Mouse (Mus musculus) kidney, adult 2 months (tissue): Measurements from ENCODE around the gene Cdr2l. TPM values are rescaled to one million over a fixed set of nuclear protein-coding genes. Genes with fewer than 3 reads are reported as not detected.

Source experiments
- DNase-seq: peaks from one replicate; pipeline ENCODE4 v3.0.0; 2021
- H3K27ac ChIP-seq: fragments of 200-500 bp; 2 replicates; pipeline ENCODE4 v1.5.1; 2012; ENCODE audit warnings: low read depth, low read length, control low read depth, inconsistent platforms; ENCODE audit not compliant: insufficient read depth
- H3K27me3 ChIP-seq: fragments of 200-500 bp; replicated peaks from 2 replicates; pipeline ENCODE4 v1.6.1; 2012; ENCODE audit warnings: mild to moderate bottlenecking, moderate library complexity, low read length, inconsistent platforms; ENCODE audit not compliant: control insufficient read depth, insufficient read depth
- H3K36me3 ChIP-seq: fragments of 200-500 bp; 2 replicates; pipeline ENCODE4 v1.6.1; 2012; ENCODE audit warnings: mild to moderate bottlenecking, moderate library complexity, low read length, inconsistent platforms; ENCODE audit not compliant: control insufficient read depth, insufficient read depth
- H3K4me1 ChIP-seq: fragments of 200-500 bp; 2 replicates; pipeline ENCODE4 v1.6.1; 2011; ENCODE audit warnings: low read length; ENCODE audit not compliant: control insufficient read depth, insufficient read depth
- H3K4me3 ChIP-seq: fragments of 200-500 bp; 2 replicates; pipeline ENCODE4 v1.5.1; 2011; ENCODE audit warnings: mild to moderate bottlenecking, low read depth, low read length, control low read depth; ENCODE audit not compliant: insufficient read depth
- CTCF ChIP-seq: fragments of 200-500 bp; conservative IDR thresholded peaks from 2 replicates; pipeline ENCODE4 v1.5.1; 2011; ENCODE audit warnings: low read depth, mild to moderate bottlenecking, control low read depth, low read length, moderate library complexity, mixed read lengths; ENCODE audit not compliant: insufficient read depth, insufficient read length
- POLR2A ChIP-seq: fragments of 200-500 bp; IDR thresholded peaks from one replicate; pipeline ENCODE4 v1.6.1; 2011; ENCODE audit warnings: low read depth, low read length, control low read depth
- WGBS: fragments of 180-500 bp; shearing (Covaris S2); methylation state at CpG from one replicate; pipeline ENCODE4 v1.1.7; 2018; 5-methylcytosine and 5-hydroxymethylcytosine counted together
- polyA plus RNA-seq: library from polyadenylated mRNA; depleted of rRNA; stranded (reverse); fragments of >200 nt; gene quantifications from 2 replicates; pipeline ENCODE4 v1.2.3, GENCODE M21; 2012

Gene Cdr2l
- polyA plus RNA-seq, 1 experiment, result 5.6 TPM

- Histone ChIP-seq H3K36me3 (no peaks in the 10 kb centered on the region), H3K27me3 (no peaks in the 10 kb centered on the region), H3K4me3 (no peak overlapping the region), H3K27ac (no peak overlapping the region), H3K4me1 (no peaks in the 10 kb centered on the region; the same call in 1 of the 2 replicates)
- TF ChIP-seq POLR2A, result no peak
- no peak for TF ChIP-seq CTCF
- DNase-seq, result no peak
- WGBS, result 89% methylated on average over 17 of the region's 17 CpGs
These were observed 25.2 kb downstream of the Cdr2l start for GRCm38 (mm10) chr11:115406858-115407401.

GRCm38 (mm10) chr11:115408266-115408920 lies 26.7 kb downstream of the Cdr2l start:
- 79% methylated on average over 6 of the region's 6 CpGs for WGBS
- no peak overlapping the region for H3K4me3 ChIP-seq
- H3K4me1 ChIP-seq, result no peaks in the 10 kb centered on the region; the same call in 1 of the 2 replicates
- no peaks in the 10 kb centered on the region for H3K27me3 ChIP-seq
- peak overlapping the region; percentile 19; the same call in 1 of the 2 replicates for H3K27ac ChIP-seq
- DNase-seq, result no peak
- H3K36me3 ChIP-seq, result no peaks in the 10 kb centered on the region
- TF ChIP-seq POLR2A, result no peak
- no peak for TF ChIP-seq CTCF

- no peak overlapping the region for H3K4me3 ChIP-seq
- 91% methylated on average over 7 of the region's 7 CpGs for WGBS
- H3K36me3 ChIP-seq, result no peaks in the 10 kb centered on the region
- no peak for TF ChIP-seq POLR2A
- no peak for TF ChIP-seq CTCF
- H3K27me3 ChIP-seq, result no peaks in the 10 kb centered on the region
- DNase-seq, result no peak
- H3K4me1 ChIP-seq, result no peaks in the 10 kb centered on the region
- H3K27ac ChIP-seq, result no peak overlapping the region
These were observed 27.8 kb downstream of the Cdr2l start for GRCm38 (mm10) chr11:115409556-115409955.

- Histone ChIP-seq H3K27me3 (no peaks in the 10 kb centered on the region), H3K36me3 (peaks cover 3% of the 10 kb centered on the region; the same call in 1 of the 2 replicates), H3K4me3 (peak within 1 kb of the TSS; percentile 98), H3K27ac (peak within 1 kb of the TSS; percentile 97), H3K4me1 (peaks cover 15% of the 10 kb centered on the region)
- under 1% methylated on average over 56 of the region's 56 CpGs for WGBS
- peak; percentile 98 for DNase-seq
- peak; percentile 52 for TF ChIP-seq POLR2A
- TF ChIP-seq CTCF, result no peak
These were observed 38.0 kb downstream of the Cdr2l start, which contains the start of the genes Atp5h and Kctd2 for GRCm38 (mm10) chr11:115419531-115420237. Gene Atp5h, minus strand, starts transcription at chr11:115419962. Gene Kctd2, plus strand, starts transcription at chr11:115420128.

- 1% methylated on average over 45 of the region's 45 CpGs for WGBS
- no peaks in the 10 kb centered on the region for H3K27me3 ChIP-seq
- peaks cover 15% of the 10 kb centered on the region for H3K4me1 ChIP-seq
- H3K36me3 ChIP-seq, result peaks cover 3% of the 10 kb centered on the region; the same call in 1 of the 2 replicates
- no peak for TF ChIP-seq CTCF
- TF ChIP-seq POLR2A, result no peak
- peak; percentile 72 for DNase-seq
- peak overlapping the region; percentile 70 for H3K27ac ChIP-seq
- peak overlapping the region; percentile 98 for H3K4me3 ChIP-seq
These were observed 38.8 kb downstream of the Cdr2l start for GRCm38 (mm10) chr11:115420336-115421190.

GRCm38 (mm10) chr11:115421328-115421727 lies 39.6 kb downstream of the Cdr2l start:
- Histone ChIP-seq H3K27me3 (no peaks in the 10 kb centered on the region), H3K27ac (no peak overlapping the region), H3K4me3 (0 out of 2 replicates have a peak overlapping the region, but pooled peaks have one; percentile 7), H3K4me1 (peaks cover 15% of the 10 kb centered on the region), H3K36me3 (no peaks in the 10 kb centered on the region)
- DNase-seq, result peak; percentile 43
- 26% methylated on average over 1 of the region's 1 CpGs for WGBS
- no peak for TF ChIP-seq CTCF
- TF ChIP-seq POLR2A, result no peak
